Mouse (Mus musculus) midbrain, postnatal 0 days (tissue): ENCODE measurements at regions not wholly inside any gene's neighbourhood (a gene's known extent, or its start where the extent isn't known, plus 50 kb on each side); places are given as distances from the start of the nearest gene placed in this dataset.

Source experiments
- ATAC-seq: fragments of 200-750 bp; cut with Nextera tagmentation; 2 replicates; pipeline ENCODE4 v1.8.0; 2017; ENCODE audit warnings: moderate number of reproducible peaks, mild to moderate bottlenecking, moderate TSS enrichment, moderate library complexity; ENCODE audit not compliant: low FRiP score
- DNase-seq: peaks from one replicate; pipeline ENCODE4 v3.0.0-alpha.2; 2015; ENCODE audit warnings: low spot score
- H3K27ac ChIP-seq: fragments of 300-500 bp; sonication (generic); 2 replicates; pipeline ENCODE4 v1.5.1; 2014; ENCODE audit warnings: low read depth, mild to moderate bottlenecking, low read length, mixed read lengths
- H3K27me3 ChIP-seq: fragments of 300-500 bp; sonication (generic); 2 replicates; pipeline ENCODE4 v1.6.1; 2014; ENCODE audit warnings: low read length, control low read depth, mixed read lengths; ENCODE audit not compliant: insufficient read depth
- H3K36me3 ChIP-seq: fragments of 300-500 bp; sonication (generic); 2 replicates; pipeline ENCODE4 v1.6.1; 2014; ENCODE audit warnings: low read length, control low read depth, mixed read lengths; ENCODE audit not compliant: insufficient read depth
- H3K4me1 ChIP-seq: fragments of 300-500 bp; sonication (generic); 2 replicates; pipeline ENCODE4 v1.6.1; 2014; ENCODE audit warnings: mild to moderate bottlenecking, control low read depth, antibody characterized with exemption, low read length, mixed read lengths; ENCODE audit not compliant: insufficient read depth
- H3K4me2 ChIP-seq: fragments of 300-500 bp; sonication (generic); 2 replicates; pipeline ENCODE4 v1.6.1; 2014; ENCODE audit warnings: low read depth, mild to moderate bottlenecking, low read length, mixed read lengths; ENCODE audit not compliant: poor library complexity, severe bottlenecking
- H3K4me3 ChIP-seq: fragments of 300-500 bp; sonication (generic); 2 replicates; pipeline ENCODE4 v1.5.1; 2014; ENCODE audit warnings: low read depth, mild to moderate bottlenecking, low read length, moderate library complexity
- H3K9ac ChIP-seq: fragments of 300-500 bp; sonication (generic); replicated peaks from 2 replicates; pipeline ENCODE4 v1.6.1; 2014; ENCODE audit warnings: mild to moderate bottlenecking, low read length, moderate library complexity, mixed read lengths; ENCODE audit not compliant: poor library complexity, severe bottlenecking
- H3K9me3 ChIP-seq: fragments of 300-500 bp; sonication (generic); 2 replicates; pipeline ENCODE4 v1.6.1; 2016; ENCODE audit warnings: low read length, control low read depth
- CTCF ChIP-seq: IDR thresholded peaks from 2 replicates; pipeline ENCODE4 v1.5.1; 2016; ENCODE audit warnings: antibody characterized with exemption, mild to moderate bottlenecking
- WGBS: fragments of 180-500 bp; shearing (Covaris S2); extraction: QIAGEN DNeasy Blood & Tissue Kit; methylation state at CpG from one replicate; pipeline ENCODE4 v1.1.7; 2014; 5-methylcytosine and 5-hydroxymethylcytosine counted together

DNA sequence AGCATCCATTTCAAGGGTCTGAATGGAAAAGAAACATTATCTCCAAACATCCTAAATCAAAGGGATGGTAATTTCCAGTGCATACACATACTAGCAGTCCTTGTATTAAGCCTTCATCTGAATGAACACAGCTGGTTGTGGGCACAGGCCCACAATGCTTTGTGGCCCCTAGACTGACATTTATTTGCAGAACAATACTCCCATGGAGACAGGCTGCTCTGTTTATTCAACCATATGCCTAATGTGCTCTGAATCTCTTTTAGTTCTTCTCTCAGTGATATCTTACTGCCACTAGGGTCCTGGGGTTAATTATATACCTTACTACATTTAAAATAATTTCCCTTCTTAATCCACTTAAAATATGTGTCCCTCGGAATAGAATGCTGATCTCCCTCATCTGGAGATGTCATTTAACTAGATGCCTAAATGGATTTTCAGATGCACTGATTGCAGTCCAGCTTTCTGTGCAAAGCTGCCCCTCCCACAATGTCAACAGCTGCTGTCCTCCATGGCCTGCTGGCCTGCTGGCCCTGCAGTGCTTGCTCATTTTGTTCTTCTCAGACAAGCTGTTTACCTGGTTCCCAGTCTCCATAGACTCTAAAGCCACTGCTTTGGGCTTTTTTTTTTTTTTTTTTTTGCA is 254.8 kb upstream of the Plxna2 start:
- Histone ChIP-seq H3K4me1 (no peaks in the 10 kb centered on the region), H3K9ac (no peak overlapping the region), H3K4me3 (no peak overlapping the region), H3K9me3 (no peaks in the 10 kb centered on the region), H3K27me3 (no peaks in the 10 kb centered on the region), H3K36me3 (no peaks in the 10 kb centered on the region), H3K4me2 (no peak overlapping the region), H3K27ac (no peak overlapping the region)
- ATAC-seq, result no peak
- TF ChIP-seq CTCF, result no peak
- WGBS, result 24% methylated on average over 1 of the region's 1 CpGs
- DNase-seq, result peak; percentile 60

- Histone ChIP-seq H3K36me3 (no peaks in the 10 kb centered on the region), H3K9ac (no peak overlapping the region), H3K27ac (no peak overlapping the region), H3K4me3 (no peak overlapping the region), H3K4me2 (no peak overlapping the region), H3K9me3 (no peaks in the 10 kb centered on the region), H3K4me1 (no peaks in the 10 kb centered on the region), H3K27me3 (no peaks in the 10 kb centered on the region)
- ATAC-seq, result no peak
- no peak for DNase-seq
- no peak for TF ChIP-seq CTCF
Measured at GRCm38 (mm10) chr1:194362298-194362697, 255.7 kb upstream of the Plxna2 start.

DNA sequence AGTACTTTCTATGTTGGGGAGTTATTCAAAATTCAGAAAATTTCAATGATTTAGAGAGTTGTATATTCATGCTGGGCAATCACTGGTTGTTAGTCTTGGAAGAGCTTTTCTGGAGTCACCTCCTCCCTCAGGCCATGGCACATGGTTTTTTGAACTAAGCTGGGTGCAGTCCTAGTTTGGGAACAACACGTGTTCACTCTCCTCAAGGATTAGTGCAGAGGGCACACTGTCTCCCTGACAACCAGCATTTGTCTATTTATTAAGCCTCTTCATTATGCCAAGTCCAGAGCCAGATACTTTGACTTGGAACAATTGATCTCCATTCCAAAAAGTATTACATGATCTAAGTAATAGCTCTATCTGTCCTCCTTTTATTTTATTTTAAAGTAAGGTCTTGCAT is 256.7 kb upstream of the Plxna2 start:
- WGBS, result 9% methylated on average over 1 of the region's 1 CpGs
- H3K27ac ChIP-seq, result no peak overlapping the region
- no peak overlapping the region for H3K4me3 ChIP-seq
- H3K4me1 ChIP-seq, result no peaks in the 10 kb centered on the region
- no peak for DNase-seq
- H3K9me3 ChIP-seq, result no peaks in the 10 kb centered on the region
- TF ChIP-seq CTCF, result no peak
- no peak overlapping the region for H3K9ac ChIP-seq
- no peak for ATAC-seq
- H3K36me3 ChIP-seq, result no peaks in the 10 kb centered on the region
- no peaks in the 10 kb centered on the region for H3K27me3 ChIP-seq
- no peak overlapping the region for H3K4me2 ChIP-seq

- no peak for DNase-seq
- H3K9me3 ChIP-seq, result no peaks in the 10 kb centered on the region
- no peak for ATAC-seq
- H3K4me1 ChIP-seq, result no peaks in the 10 kb centered on the region
- no peaks in the 10 kb centered on the region for H3K36me3 ChIP-seq
- no peak overlapping the region for H3K9ac ChIP-seq
- no peaks in the 10 kb centered on the region for H3K27me3 ChIP-seq
- H3K27ac ChIP-seq, result no peak overlapping the region
- H3K4me3 ChIP-seq, result no peak overlapping the region
- WGBS, result 87% methylated on average over 1 of the region's 1 CpGs
- no peak overlapping the region for H3K4me2 ChIP-seq
- no peak for TF ChIP-seq CTCF
Measured at GRCm38 (mm10) chr1:194354332-194355120, 263.5 kb upstream of the Plxna2 start.

GRCm38 (mm10) chr1:194345304-194346033 is 272.5 kb upstream of the Plxna2 start:
- H3K27ac ChIP-seq, result no peak overlapping the region
- WGBS, result 79% methylated on average over 3 of the region's 3 CpGs

GRCm38 (mm10) chr1:194342568-194342967 is 275.4 kb upstream of the Plxna2 start:
- Histone ChIP-seq H3K9me3 (no peaks in the 10 kb centered on the region), H3K27me3 (no peaks in the 10 kb centered on the region), H3K27ac (no peak overlapping the region), H3K9ac (no peak overlapping the region), H3K4me3 (no peak overlapping the region), H3K36me3 (no peaks in the 10 kb centered on the region), H3K4me1 (no peaks in the 10 kb centered on the region), H3K4me2 (no peak overlapping the region)
- 73% methylated on average over 1 of the region's 1 CpGs for WGBS
- TF ChIP-seq CTCF, result no peak
- no peak for DNase-seq
- ATAC-seq, result no peak

More at GRCm38 (mm10) chr1:194345304-194346033, 272.5 kb upstream of the Plxna2 start:
- Histone ChIP-seq H3K27me3 (no peaks in the 10 kb centered on the region), H3K4me1 (no peaks in the 10 kb centered on the region), H3K4me3 (no peak overlapping the region), H3K9ac (no peak overlapping the region), H3K36me3 (no peaks in the 10 kb centered on the region), H3K4me2 (no peak overlapping the region), H3K9me3 (no peaks in the 10 kb centered on the region)
- ATAC-seq, result no peak
- TF ChIP-seq CTCF, result no peak
- no peak for DNase-seq
